Mouse (Mus musculus): ENCODE data around the gene Gjc2.

The Gjc2 gene

DNA sequence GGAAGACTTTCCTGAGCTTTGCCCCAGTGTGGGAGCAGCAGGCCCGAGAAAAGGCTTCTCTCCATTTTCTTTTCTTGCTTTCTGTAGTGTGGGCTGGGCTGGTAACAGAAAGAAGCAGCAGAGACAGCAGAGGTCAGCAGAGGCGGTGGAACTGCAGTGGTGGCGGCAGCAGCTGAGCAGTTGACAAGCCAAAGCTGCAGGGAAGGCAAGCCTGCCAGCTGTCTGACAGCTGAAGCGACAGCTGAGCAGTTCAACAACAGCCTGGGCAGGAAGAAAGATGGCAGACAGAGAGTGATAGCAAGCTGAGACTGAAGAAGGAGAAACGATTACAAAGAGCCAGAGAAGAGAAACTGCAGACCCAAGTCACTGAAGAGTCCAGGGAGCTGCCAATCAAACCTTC, 21.6 kb downstream of the Gjc2 start:
- DNase-seq (ENCODE audit: low spot score), result no peak

DNA sequence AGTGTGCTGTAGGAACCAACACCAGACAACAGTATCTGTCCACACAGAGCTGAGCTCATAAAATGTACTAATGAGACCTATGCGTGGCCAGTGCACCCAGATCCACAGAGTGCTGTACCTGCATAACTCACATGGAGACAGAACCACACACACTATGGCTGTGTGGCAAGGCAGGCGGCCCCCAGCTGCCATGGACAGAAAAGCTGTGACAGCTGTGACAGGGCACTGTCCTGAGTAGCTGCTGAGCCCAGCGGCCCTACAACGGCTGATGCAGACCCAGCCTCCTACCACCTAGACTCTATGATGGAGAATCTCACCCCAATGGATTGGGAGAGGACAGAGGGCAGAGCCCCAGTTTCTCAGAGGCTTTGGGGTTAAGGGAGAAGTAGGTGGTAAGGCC, 23.5 kb downstream of the Gjc2 start:
- DNase-seq (ENCODE audit: low spot score), result no peak

DNA sequence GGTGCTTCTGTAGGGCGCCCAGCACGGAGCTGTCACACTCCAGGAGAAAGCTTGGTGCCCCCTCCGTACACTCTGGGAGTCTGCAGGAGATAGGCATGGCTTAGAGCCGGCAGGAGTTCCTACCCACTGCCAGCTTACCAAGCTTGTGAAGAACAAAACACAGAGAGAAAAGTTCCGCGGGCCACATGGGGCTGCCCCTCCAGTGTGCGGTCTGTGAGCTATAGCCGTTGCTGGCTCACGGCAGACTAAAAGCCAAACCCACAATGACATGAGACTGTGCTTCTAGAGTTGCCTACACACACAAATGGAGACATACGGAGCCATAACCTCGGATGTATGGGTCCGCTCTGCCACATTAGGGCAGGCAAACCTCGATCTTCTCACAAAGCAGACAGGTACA, 23.9 kb downstream of the Gjc2 start:
- DNase-seq (ENCODE audit: low spot score), result no peak

DNA sequence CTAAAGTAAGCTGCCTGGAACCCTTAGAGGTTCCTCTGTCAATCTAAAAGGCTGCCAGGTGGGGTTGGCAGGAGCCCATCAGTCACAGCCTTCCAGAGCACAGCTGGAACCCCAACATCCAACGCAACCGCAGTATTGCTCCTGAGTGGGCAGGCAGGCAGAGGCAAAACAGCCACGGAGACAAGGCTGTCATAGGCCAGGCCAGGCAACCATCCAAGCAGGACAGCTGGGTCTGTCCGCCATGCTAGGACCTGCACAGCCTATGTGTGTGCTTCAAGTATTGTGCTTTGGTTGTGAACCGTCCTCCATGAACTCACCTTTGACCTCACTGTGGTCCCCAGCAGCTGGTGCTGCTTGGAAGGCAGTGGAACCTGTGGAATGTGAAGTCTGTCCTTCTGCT, 27.1 kb downstream of the Gjc2 start:
- no peak for DNase-seq (ENCODE audit: low spot score)

DNA sequence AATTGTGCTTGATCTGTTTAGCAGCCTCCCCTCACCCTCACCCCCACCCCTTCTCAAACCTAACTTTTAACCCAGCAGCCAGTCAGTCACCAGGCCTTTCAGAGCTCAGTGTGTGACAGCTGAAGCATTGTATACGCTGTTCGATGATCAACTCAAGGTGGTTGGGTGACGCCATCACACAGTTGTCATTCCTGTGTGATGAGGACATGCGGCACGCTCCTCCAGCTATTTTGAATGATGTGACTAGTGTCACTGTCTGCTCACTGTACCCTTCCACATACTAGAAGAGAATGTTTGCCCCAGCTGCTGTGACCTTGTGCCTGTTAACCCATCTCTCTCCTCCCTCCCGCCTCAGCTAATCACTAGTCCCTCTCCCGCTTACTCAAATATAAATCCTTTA, 28.8 kb downstream of the Gjc2 start:
- no peak for DNase-seq (ENCODE audit: low spot score)

DNA sequence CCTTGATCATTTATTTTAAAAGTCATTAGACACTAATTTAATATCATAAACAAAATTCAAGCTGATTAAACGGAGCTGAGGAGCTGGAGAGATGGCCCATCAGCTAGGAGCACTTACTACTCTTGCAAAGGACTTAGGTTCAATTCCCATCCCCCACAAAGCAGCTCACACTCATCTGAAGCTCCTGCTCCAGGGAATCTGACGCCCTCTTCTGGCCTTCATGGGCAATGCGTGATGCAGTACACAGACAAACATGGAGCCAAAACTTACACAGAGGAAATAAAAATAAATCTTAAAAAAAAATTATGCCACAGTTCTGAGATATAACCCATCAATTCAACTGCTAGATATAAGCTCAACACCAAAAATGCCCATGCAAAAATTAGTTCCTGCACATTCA, 31.3 kb downstream of the Gjc2 start:
- DNase-seq (ENCODE audit: low spot score), result no peak

DNA sequence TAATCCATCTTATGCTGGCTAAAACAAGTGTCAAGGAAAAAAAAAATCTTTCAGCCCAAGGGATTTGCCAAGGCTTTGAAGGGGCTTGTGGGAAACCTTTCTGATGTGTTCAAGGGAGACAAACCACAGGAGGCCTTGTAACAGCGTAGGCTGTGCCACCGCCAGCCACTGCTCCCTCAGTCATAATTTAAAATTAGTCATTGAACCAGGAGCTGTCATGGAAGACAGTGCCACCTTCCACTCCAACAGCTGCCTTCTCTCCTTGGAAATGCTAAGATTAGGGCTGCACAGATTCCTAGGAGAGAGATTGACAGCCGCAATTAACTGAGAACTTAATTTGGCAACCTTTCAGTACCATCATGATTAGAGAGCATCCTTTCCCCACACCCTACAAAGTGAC, 33.7 kb downstream of the Gjc2 start:
- DNase-seq (ENCODE audit: low spot score), result no peak

DNA sequence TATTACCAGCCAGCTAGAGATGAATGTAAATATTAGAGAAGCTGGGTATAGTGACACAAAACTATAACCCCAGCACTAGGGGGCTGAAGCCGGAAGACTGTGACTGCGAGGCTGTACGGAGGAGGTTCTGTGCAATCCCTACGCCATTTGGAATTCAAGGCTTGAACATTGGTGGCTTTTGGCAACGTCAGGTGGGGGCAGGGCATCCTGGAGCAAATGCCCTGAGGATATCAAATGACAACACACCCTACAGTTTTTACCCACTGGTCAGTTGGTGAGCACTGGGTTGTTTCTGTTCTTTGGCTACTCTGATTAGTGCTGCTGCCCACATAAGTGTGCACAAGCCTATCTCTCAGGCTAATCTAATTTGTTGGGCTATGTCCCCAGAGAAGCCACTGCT, 40.1 kb downstream of the Gjc2 start:
- DNase-seq (ENCODE audit: low spot score), result no peak

DNA sequence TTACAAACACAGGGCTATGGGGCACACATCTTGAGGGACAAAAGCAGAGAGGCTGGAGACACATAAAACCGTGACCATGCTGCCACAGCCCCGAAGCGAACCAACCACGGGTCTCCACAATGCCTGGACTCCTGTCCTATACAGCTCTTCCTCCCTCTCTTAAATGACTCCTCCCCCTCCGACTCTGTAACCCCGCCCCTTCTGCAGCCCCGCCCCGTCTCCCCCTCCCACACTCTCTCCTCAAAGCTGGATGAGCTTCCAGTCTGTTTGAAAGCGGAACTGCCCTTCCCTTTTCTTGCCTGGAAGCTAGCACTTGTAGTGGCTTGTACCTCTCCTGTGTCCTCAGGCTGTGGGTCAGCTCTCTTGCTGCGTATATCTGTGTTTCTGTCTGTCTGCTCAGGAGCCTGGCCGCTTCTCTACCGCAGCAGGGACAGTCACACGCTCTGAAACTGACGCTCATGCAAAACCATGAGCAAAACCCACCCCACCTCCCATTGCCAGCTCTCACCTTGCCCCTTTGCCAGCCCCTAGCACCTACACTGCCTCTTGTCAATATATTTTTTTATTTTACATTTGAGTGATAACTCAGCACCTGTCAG, 41.1 kb downstream of the Gjc2 start:
- no peak for DNase-seq (ENCODE audit: low spot score)

DNA sequence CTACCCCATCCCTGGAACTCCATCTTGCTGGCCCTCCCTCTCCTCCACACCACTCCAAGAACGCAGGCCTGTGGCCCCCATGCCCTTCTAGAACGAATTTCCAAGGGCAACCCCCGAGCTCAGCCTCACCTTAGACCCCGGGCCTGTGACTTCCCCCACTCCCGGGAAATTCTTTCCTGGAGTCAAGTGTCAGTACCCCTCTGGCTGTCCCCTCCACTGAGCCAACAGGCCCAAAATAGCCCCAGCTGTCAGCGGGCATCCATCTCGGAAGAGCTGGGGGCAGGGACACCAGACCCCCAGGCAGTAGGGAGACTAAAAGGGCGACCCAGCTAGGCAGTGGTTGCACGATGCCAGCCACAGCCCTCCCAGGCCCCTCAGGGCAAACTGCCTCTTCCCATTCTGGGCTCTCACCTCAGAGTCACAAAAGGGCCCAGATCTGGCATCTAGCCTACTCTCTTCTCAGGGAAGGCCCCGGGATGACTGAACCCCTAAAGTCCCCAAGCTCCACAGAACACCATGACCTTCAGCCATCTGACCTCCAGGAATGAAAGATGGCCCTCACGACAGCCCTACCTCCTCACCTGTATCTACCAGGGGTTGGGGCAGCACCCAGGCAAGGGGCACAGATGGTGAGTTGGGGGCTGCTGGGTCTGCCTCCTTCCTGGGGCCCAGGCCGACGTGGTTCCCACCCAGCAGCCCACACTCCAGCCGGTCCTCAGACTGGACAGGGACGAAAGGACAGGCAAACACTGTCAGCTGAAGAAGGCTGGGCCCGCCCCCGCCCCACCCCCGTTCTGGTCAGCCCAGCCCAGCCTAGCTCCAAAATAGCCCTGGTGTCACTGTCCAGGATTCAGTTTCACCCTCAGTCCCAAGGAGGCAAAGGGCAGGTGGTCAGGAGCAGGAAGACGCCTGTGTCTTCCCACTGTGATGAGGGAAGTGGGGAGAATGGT, 44.2 kb downstream of the Gjc2 start:
- DNase-seq (ENCODE audit: low spot score), result no peak

DNA sequence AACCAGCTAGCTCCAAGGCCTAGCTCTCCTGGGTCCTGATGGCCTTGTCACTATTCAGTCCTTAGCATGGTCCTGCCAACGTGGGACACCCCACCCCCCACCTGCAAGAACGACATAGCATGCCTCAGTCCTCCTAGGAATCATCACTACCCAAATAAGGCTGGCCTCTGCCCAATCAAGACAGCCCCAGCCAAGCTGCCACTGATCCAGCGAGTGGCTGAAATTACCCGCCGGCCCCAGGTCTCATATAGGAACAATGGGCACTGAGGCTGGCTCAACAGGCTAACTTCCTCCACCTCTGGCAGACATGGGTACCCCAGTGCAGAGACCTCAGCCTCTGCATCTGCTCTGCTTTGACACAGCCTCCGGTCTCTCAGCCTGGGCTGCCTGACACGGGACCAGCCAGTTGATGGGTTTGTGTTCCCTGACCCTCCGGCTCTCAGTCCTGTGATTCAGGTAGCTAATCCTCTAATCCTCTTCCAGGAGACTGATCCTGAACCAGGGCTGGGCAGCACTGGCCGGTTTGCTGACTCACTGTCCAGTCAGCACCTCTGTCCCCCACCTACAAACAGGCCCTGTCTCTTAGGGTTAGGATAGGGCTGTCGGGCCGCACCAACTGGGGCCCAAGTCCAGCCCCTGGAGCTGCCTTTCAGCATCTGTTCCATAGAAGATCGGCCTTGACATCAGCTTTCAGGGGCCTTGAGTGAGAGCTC, 45.9 kb downstream of the Gjc2 start:
- no peak for DNase-seq (ENCODE audit: low spot score)

DNA sequence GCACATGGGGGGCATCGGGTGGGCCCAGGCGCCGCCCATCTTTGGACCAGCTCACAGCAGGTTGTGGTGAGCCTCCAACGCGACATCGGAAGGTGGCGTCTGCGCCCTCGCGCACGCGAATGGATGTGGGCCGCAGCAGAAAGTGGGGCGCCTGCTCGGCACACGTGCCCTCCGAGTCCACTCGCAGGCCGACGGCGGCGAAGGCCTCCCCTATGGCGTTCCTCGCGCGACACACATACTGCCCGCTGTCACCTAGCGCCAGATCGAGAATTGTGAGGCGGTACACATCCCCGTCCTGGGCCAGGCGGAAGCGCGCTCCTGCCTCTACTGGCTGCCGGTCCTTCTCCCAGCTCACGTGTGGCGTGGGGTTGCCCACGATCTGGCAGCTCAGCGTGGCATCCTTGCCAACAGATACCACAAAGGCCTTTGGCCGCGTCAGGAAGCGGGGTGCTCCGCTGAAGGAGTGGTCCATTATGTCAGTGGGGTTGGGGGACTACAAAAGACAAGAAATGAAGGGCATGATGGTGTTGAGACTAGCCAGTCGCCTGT, 47.0 kb downstream of the Gjc2 start, which contains the start of gene Obscn:
Obscn (minus strand) TSS at position 499 of the 549 bp plus-strand sequence.
- DNase-seq (ENCODE audit: low spot score), result no peak

DNA sequence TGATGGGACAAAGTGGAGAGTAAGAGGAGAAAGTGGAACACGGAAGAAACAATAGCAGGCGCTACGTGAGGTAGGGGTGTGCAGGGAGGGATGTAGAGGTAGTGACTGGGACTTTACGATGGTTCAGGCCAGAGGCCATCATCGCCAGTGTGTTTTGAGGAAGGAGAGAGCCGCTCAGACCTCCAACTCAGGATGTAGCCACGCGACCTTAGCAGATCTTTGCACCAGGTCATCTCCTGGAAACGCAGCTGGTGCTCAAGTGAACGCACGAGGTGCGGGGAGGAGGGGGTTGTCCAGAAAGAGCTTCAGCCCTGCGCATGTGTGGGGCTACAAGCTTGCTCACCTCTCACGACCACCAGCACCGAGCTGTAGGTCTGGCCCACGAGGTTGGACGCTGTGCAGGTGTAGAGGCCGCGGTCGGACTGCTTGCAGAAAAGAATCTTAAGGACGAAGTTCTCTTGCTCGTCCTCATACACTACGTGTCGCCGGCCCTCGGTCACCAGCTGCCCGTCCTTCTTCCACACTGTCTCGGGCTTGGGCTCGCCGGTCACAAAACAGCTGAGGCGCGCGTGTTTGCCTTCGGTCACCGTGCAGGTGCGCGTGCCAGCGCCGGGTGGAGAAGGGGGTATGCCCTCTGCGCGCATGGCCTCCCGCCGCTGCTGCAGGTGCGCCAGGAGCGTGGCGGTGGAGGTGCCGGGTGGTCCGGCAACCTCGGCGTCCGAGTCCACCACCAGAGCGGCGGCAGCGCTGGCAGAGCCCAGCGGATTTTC, 47.8 kb downstream of the Gjc2 start:
- DNase-seq (ENCODE audit: low spot score), result no peak

DNA sequence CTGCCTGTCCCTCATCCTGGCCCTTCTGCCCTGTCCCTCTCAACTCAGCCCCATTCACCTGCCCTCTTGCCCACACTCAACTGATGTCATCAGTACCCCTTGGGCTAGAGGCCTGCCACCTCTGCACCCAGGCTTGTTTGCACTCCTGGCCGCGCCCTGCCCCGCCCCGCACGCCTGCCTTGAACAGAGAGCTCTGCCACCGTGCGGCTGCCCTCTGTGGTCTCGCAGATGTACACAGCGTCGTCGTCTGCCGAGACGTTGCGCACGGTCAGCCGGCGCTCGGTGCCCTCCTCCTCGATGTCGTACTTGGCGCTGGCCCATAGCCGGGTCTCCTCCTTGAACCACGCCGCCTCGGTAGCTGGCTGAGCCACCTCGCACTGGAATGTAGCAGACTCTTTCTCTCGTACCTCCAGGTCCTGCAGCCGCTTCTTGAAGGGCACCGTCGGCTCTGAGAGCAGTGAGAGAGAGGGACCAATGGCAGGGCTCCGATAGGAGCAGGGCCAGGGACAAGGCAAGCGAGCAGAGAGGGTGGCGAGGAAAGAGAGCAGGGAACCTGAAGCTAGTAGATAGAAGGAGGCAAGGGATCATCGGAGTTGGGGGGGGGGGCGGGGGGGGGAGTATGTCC, 48.5 kb downstream of the Gjc2 start:
- no peak for DNase-seq (ENCODE audit: low spot score)

DNA sequence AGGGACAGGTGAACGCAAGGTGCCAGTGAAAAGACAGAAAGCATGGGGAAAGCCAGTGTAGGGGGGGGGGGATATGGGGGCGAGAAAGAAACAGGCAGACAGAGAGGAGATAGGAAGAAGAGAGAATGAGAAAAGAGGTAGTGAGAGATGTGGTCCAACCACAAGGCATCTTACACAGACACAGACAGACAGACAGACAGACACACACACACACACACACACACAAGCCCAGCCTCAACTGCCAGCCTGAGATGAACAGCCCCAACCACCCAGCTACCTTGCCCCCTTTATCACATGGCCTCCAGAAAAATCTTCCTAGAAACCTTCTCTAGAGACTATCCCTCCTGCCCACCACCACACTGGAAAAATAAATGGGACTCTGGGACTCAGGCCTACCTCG, 50.9 kb downstream of the Gjc2 start:
- no peak for DNase-seq (ENCODE audit: low spot score)

DNA sequence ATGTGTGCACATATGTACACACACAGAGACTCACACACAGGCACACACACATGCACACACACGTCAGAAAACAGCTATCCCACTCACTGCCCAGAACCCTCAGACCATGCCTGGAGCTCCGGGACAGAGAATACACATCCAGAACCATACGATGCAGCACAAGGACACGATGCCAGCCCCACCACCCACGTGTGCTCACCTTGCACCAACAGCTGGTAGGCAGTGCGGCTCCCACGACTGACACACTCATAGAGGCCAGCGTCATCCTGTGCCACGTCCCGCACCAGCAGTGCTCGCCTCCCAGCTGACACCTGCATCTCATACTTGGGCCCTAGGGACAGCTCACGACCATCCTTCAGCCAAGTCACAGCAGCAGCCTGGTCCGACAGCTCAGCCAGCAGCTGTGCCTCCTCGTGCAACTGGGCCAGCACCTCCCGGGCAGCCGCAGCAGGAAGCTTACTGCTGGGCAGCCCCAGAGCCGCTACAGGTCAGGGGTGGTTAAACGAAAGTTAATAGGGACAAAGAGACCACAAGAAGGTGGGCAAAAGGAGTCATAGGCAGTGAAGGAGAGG, 51.6 kb downstream of the Gjc2 start:
- no peak for DNase-seq (ENCODE audit: low spot score)

DNA sequence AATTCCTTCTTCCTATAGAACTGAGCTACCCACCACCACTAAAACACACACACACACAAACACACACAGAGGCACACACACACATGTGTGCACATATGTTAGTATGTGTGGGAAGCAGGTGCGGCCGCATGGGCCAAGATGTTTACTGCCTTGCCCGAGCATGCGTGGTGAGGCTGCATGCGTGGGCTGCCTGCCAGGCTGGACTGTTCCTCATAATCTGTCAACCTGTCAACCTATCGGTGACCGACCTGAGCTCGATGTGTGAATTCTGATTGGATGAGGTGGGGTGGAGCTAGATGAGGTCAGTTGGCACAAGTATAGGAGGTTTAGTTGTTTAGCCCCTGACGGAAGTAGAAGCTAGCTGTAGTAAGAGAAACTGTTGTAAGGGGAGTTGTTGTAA, 52.2 kb downstream of the Gjc2 start:
- DNase-seq (ENCODE audit: low spot score), result no peak

Measured in ovary, postnatal 10 days (tissue).